ENCODE assay signal across 9 mouse cellular contexts in genomic region chr7:45000539-45001114, GRCm38 (mm10). TPM values are rescaled to one million over a fixed set of nuclear protein-coding genes. Genes with fewer than 3 reads are reported as not detected.
DNase-seq lines count a peak whose midpoint lies in the region; ATAC-seq and TF ChIP-seq lines count a peak whose summit lies in the region.
"Had no signal": no experiment of that assay in that cellular context is flagged by ENCODE, and none has a peak within 500 bp of the region (broad histone marks: within the 10 kb centered on the region; RNA-seq: fewer than 3 reads in every experiment).

No protein-coding gene starts in this region.

- TF ChIP-seq POLR2A in embryonic fibroblast, embryonic 13.5 days (IDR thresholded peaks at IDR 0.05; ENCODE audit: low read depth, low read length) = 0 out of 2 replicates have a peak, but pooled peaks have one; percentile 6

- DNase-seq in heart, embryonic 10.5 days (ENCODE audit: low spot score) = no peak
- peak; percentile 50 to 69 for DNase-seq in kidney, postnatal 4 days
- DNase-seq in kidney, postnatal 14 days = no peak
- no peak for DNase-seq in G1E (ENCODE audit: low spot score)
- no peak for DNase-seq in spleen, postnatal 10 days (ENCODE audit: low spot score in 2 of 2)
- DNase-seq: cerebellum, adult 8-10 months had no signal

- H3K36me3 ChIP-seq in heart, embryonic 10.5 days = peaks cover 66% of the 10 kb centered on the region
- H3K36me3 ChIP-seq in heart, embryonic 11.5 days (ENCODE audit: control insufficient read depth, insufficient read depth, low read length) = peaks cover 35% of the 10 kb centered on the region
- peaks cover 80% of the 10 kb centered on the region for H3K36me3 ChIP-seq in G1E (replicated peaks)

- no peak for ATAC-seq in heart, embryonic 11.5 days (replicated peaks; ENCODE audit: insufficient number of reproducible peaks, low FRiP score, low TSS enrichment)
- no peak for ATAC-seq in G1E (ENCODE audit: extremely low read depth, insufficient number of reproducible peaks, low FRiP score, poor library complexity, severe bottlenecking)
- no peak for ATAC-seq in megakaryocyte progenitor cell, adult 5-6 weeks (replicated peaks; ENCODE audit: poor library complexity)

- peaks cover 53% of the 10 kb centered on the region for H3K4me1 ChIP-seq in heart, embryonic 10.5 days
- H3K4me1 ChIP-seq in heart, embryonic 11.5 days (ENCODE audit: control insufficient read depth, insufficient read depth, low read length) = peaks cover 27% of the 10 kb centered on the region
- H3K4me1 ChIP-seq in G1E (ENCODE audit: insufficient read depth, low read depth, low read length) = peaks cover 79% of the 10 kb centered on the region
- peaks cover 3% of the 10 kb centered on the region; the same call in 1 of the 2 replicates for H3K4me1 ChIP-seq in embryonic fibroblast, embryonic 13.5 days (ENCODE audit: control insufficient read depth, insufficient read depth, low read length)

- 88% methylated on average over 21 of the region's 21 CpGs for WGBS in heart, embryonic 10.5 days
- 85% methylated on average over 21 of the region's 21 CpGs for WGBS in heart, embryonic 11.5 days (ENCODE audit: insufficient replicate concordance)

- H3K9ac ChIP-seq in heart, embryonic 11.5 days (ENCODE audit: low read depth, low read length) = no peak overlapping the region

- no peak for TF ChIP-seq CTCF in G1E (IDR thresholded peaks at IDR 0.05; ENCODE audit: low read depth, low read length)
- no peak for TF ChIP-seq CTCF in embryonic fibroblast, embryonic 13.5 days (IDR thresholded peaks at IDR 0.05; ENCODE audit: borderline replicate concordance, insufficient read depth, low read length)

- H3K4me2 ChIP-seq in heart, embryonic 11.5 days = no peak overlapping the region

- 0 out of 2 replicates have a peak overlapping the region, but pooled peaks have one; percentile 6 for H3K27ac ChIP-seq in heart, embryonic 10.5 days
- no peak overlapping the region; the same call in 1 of the 2 replicates for H3K27ac ChIP-seq in heart, embryonic 11.5 days (ENCODE audit: low read depth, low read length)
- H3K27ac ChIP-seq in embryonic fibroblast, embryonic 13.5 days (ENCODE audit: insufficient read depth, low read length) = no peak overlapping the region

- no peaks in the 10 kb centered on the region for H3K9me3 ChIP-seq in heart, embryonic 10.5 days
- no peaks in the 10 kb centered on the region for H3K9me3 ChIP-seq in heart, embryonic 11.5 days (replicated peaks; ENCODE audit: control insufficient read depth, low read length)
- no peaks in the 10 kb centered on the region for H3K9me3 ChIP-seq in G1E (replicated peaks)

- H3K4me3 ChIP-seq in heart, embryonic 10.5 days = no peak overlapping the region
- H3K4me3 ChIP-seq in heart, embryonic 11.5 days (ENCODE audit: low read depth, low read length) = no peak overlapping the region
- peak overlapping the region; percentile 44; the same call in 1 of the 2 replicates for H3K4me3 ChIP-seq in G1E (ENCODE audit: low read depth, low read length)
- H3K4me3 ChIP-seq in embryonic fibroblast, embryonic 13.5 days (ENCODE audit: insufficient read depth, low read length) = no peak overlapping the region

- H3K27me3 ChIP-seq in heart, embryonic 10.5 days (ENCODE audit: insufficient read depth, poor library complexity, severe bottlenecking) = no peaks in the 10 kb centered on the region
- H3K27me3 ChIP-seq in heart, embryonic 11.5 days (ENCODE audit: control insufficient read depth, insufficient read depth, low read length) = no peaks in the 10 kb centered on the region
- no peaks in the 10 kb centered on the region for H3K27me3 ChIP-seq in G1E (ENCODE audit: insufficient read depth, low read length)

RNA-seq across cellular contexts. Expression of gene Bcl2l12, which starts 2.1 kb away (rescaled TPM):
- 44.9 and 57.9 TPM in 2 replicates for polyA plus RNA-seq in heart, embryonic 10.5 days (2016; fragmentation: Nextera tagmentation; extraction: Ambion mirVana)
- polyA plus RNA-seq in heart, embryonic 11.5 days (2014; fragmentation: Nextera tagmentation; extraction: Ambion mirVana) = 41.0 and 43.2 TPM in 2 replicates
- 11.1 and 13.9 TPM in 2 replicates for total RNA-seq in G1E (2014; fragmentation: Nextera tagmentation)
- 15.6 and 20.4 TPM in 2 replicates for total RNA-seq in G1E (2017)
- polyA plus RNA-seq in G1E (2012) = 65.9 and 74.6 TPM in 2 replicates
- 31.8 and 37.1 TPM in 2 replicates for polyA plus RNA-seq in embryonic fibroblast, embryonic 13.5 days (2011; ENCODE audit: insufficient read length, low read depth, missing spikeins)
- 22.6 and 25.9 TPM in 2 replicates for total RNA-seq in megakaryocyte progenitor cell, adult 5-6 weeks (2015)
- total RNA-seq in megakaryocyte progenitor cell, adult 5-6 weeks (2017) = 26.2 and 28.0 TPM in 2 replicates

RNA-seq across cellular contexts. Expression of gene Irf3, which starts 3.2 kb away (rescaled TPM):
- 61.8 and 71.1 TPM in 2 replicates for polyA plus RNA-seq in heart, embryonic 10.5 days (2016; fragmentation: Nextera tagmentation; extraction: Ambion mirVana)
- polyA plus RNA-seq in heart, embryonic 11.5 days (2014; fragmentation: Nextera tagmentation; extraction: Ambion mirVana) = 57.3 and 61.4 TPM in 2 replicates
- 129 and 135 TPM in 2 replicates for total RNA-seq in G1E (2014; fragmentation: Nextera tagmentation)
- 107 and 135 TPM in 2 replicates for total RNA-seq in G1E (2017)
- 65.6 and 87.1 TPM in 2 replicates for polyA plus RNA-seq in G1E (2012)
- 62.2 and 75.1 TPM in 2 replicates for polyA plus RNA-seq in embryonic fibroblast, embryonic 13.5 days (2011; ENCODE audit: insufficient read length, low read depth, missing spikeins)
- 71.9 and 79.5 TPM in 2 replicates for total RNA-seq in megakaryocyte progenitor cell, adult 5-6 weeks (2015)
- total RNA-seq in megakaryocyte progenitor cell, adult 5-6 weeks (2017) = 70.4 and 89.4 TPM in 2 replicates

RNA-seq across cellular contexts. Expression of gene Prmt1, which starts 14.3 kb away (rescaled TPM):
- polyA plus RNA-seq in heart, embryonic 10.5 days (2016; fragmentation: Nextera tagmentation; extraction: Ambion mirVana) = 563 and 740 TPM in 2 replicates
- polyA plus RNA-seq in heart, embryonic 11.5 days (2014; fragmentation: Nextera tagmentation; extraction: Ambion mirVana) = 179 and 194 TPM in 2 replicates
- total RNA-seq in G1E (2014; fragmentation: Nextera tagmentation) = 165 and 169 TPM in 2 replicates
- 97.2 and 113 TPM in 2 replicates for total RNA-seq in G1E (2017)
- polyA plus RNA-seq in G1E (2012) = 89.5 and 105 TPM in 2 replicates
- 403 and 439 TPM in 2 replicates for polyA plus RNA-seq in embryonic fibroblast, embryonic 13.5 days (2011; ENCODE audit: insufficient read length, low read depth, missing spikeins)
- total RNA-seq in megakaryocyte progenitor cell, adult 5-6 weeks (2015) = 147 and 153 TPM in 2 replicates
- total RNA-seq in megakaryocyte progenitor cell, adult 5-6 weeks (2017) = 113 and 135 TPM in 2 replicates

RNA-seq across cellular contexts. Expression of gene Scaf1, which starts 15.5 kb away (rescaled TPM):
- polyA plus RNA-seq in heart, embryonic 10.5 days (2016; fragmentation: Nextera tagmentation; extraction: Ambion mirVana) = 40.5 and 41.0 TPM in 2 replicates
- polyA plus RNA-seq in heart, embryonic 11.5 days (2014; fragmentation: Nextera tagmentation; extraction: Ambion mirVana) = 37.9 and 42.5 TPM in 2 replicates
- total RNA-seq in G1E (2014; fragmentation: Nextera tagmentation) (66.0 and 111 TPM in 2 replicates), G1E (2017) (11.3 and 13.5 TPM in 2 replicates)
- polyA plus RNA-seq in G1E (2012) = 203 and 244 TPM in 2 replicates
- polyA plus RNA-seq in embryonic fibroblast, embryonic 13.5 days (2011; ENCODE audit: insufficient read length, low read depth, missing spikeins) = 75.4 and 79.8 TPM in 2 replicates
- 19.5 and 21.9 TPM in 2 replicates for total RNA-seq in megakaryocyte progenitor cell, adult 5-6 weeks (2015)
- 8.7 and 11.2 TPM in 2 replicates for total RNA-seq in megakaryocyte progenitor cell, adult 5-6 weeks (2017)

RNA-seq across cellular contexts. Expression of gene Rras, which starts 17.1 kb away (rescaled TPM):
- polyA plus RNA-seq in heart, embryonic 10.5 days (2016; fragmentation: Nextera tagmentation; extraction: Ambion mirVana) = 50.5 and 57.5 TPM in 2 replicates
- 74.4 and 76.1 TPM in 2 replicates for polyA plus RNA-seq in heart, embryonic 11.5 days (2014; fragmentation: Nextera tagmentation; extraction: Ambion mirVana)
- total RNA-seq in G1E (2014; fragmentation: Nextera tagmentation) (16.3 and 22.1 TPM in 2 replicates), G1E (2017) (3.1 and 3.2 TPM in 2 replicates)
- polyA plus RNA-seq in G1E (2012) = 5.6 and 6.9 TPM in 2 replicates
- 83.0 and 116 TPM in 2 replicates for polyA plus RNA-seq in embryonic fibroblast, embryonic 13.5 days (2011; ENCODE audit: insufficient read length, low read depth, missing spikeins)
- total RNA-seq in megakaryocyte progenitor cell, adult 5-6 weeks (2015) = 4.8 and 6.1 TPM in 2 replicates
- total RNA-seq in megakaryocyte progenitor cell, adult 5-6 weeks (2017) = 1.1 TPM in 1 of 2 replicates, not detected in the other

Comparison
In these comparisons a context has a peak if more than half of its experiments do, and no peak if none do; other contexts are left out.
1. DNase-seq: peak in kidney, postnatal 4 days (2 of 2); none in heart, embryonic 10.5 days (single experiment), kidney, postnatal 14 days (single experiment), G1E (single experiment) and spleen, postnatal 10 days (0 of 2).